Mouse (Mus musculus) CH12.LX (cell line): ENCODE results near the gene Nhlrc4. TPM values are rescaled to one million over a fixed set of nuclear protein-coding genes. Genes with fewer than 3 reads are reported as not detected.

Experiments used
- DNase-seq: peaks from one replicate; pipeline ENCODE4 v3.0.0-alpha.2; 2013; ENCODE audit errors: extremely low read depth
- H3K27ac ChIP-seq: 2 replicates; pipeline ENCODE4 v1.5.1; 2012; ENCODE audit warnings: low read depth, mild to moderate bottlenecking, control low read depth, moderate library complexity; ENCODE audit not compliant: insufficient read depth
- H3K27me3 ChIP-seq: replicated peaks from 2 replicates; pipeline ENCODE3; 2012; ENCODE audit warnings: inconsistent platforms
- H3K36me3 ChIP-seq, 2 experiments: replicated peaks in 1 of 2; 2 replicates each; pipeline versions ENCODE3 to v1.6.1; 2012; ENCODE audit warnings: inconsistent platforms in 1 of 2, low read length in 1 of 2, mild to moderate bottlenecking in 1 of 2, mixed read lengths in 1 of 2, moderate library complexity in 1 of 2; ENCODE audit not compliant: control insufficient read depth in 1 of 2, insufficient read depth in 1 of 2
- H3K4me1 ChIP-seq, 2 experiments: 2 replicates each; pipeline ENCODE4 v1.6.1; 2012; ENCODE audit warnings: inconsistent platforms in 1 of 2, moderate library complexity in 1 of 2; ENCODE audit not compliant: insufficient read depth in 2 of 2, control insufficient read depth in 1 of 2
- H3K4me2 ChIP-seq: 2 replicates; pipeline ENCODE4 v1.6.1; 2012; ENCODE audit warnings: low read depth, mild to moderate bottlenecking, control low read depth; ENCODE audit not compliant: poor library complexity, insufficient read depth, severe bottlenecking
- H3K4me3 ChIP-seq, 3 experiments: fragments of 150-350 bp in 1 of 3; sonication (generic) in 1 of 3; replicated peaks in 1 of 3; 2 replicates each; pipeline versions ENCODE3 to v1.5.1; 2011 to 2012; ENCODE audit warnings: low read depth in 2 of 3, low read length in 2 of 3, mild to moderate bottlenecking in 2 of 3, moderate library complexity in 2 of 3, control low read depth in 1 of 3, improper control_type of control experiment in 1 of 3, inconsistent platforms in 1 of 3, mixed read lengths in 1 of 3; ENCODE audit not compliant: poor library complexity in 1 of 3
- H3K79me2 ChIP-seq: replicated peaks from 2 replicates; pipeline ENCODE4 v1.6.1; 2012; ENCODE audit warnings: mild to moderate bottlenecking, moderate library complexity; ENCODE audit not compliant: control insufficient read depth, poor library complexity, insufficient read depth, severe bottlenecking; ENCODE audit errors: extremely low read depth
- H3K9ac ChIP-seq: 2 replicates; pipeline ENCODE4 v1.6.1; 2012; ENCODE audit warnings: low read depth, mild to moderate bottlenecking, control low read depth, moderate library complexity; ENCODE audit not compliant: insufficient read depth
- H3K9me3 ChIP-seq: replicated peaks from 2 replicates; pipeline ENCODE3; 2012; ENCODE audit warnings: low read length, inconsistent platforms, mixed read lengths
- BHLHE40 ChIP-seq: IDR thresholded peaks from 2 replicates; pipeline ENCODE4 v1.6.1; 2011; ENCODE audit warnings: mild to moderate bottlenecking, low read depth, low read length, improper control_type of control experiment
- E2F4 ChIP-seq: IDR thresholded peaks from 2 replicates; pipeline ENCODE4 v1.6.1; 2011; ENCODE audit warnings: low read depth, low read length, improper control_type of control experiment; ENCODE audit not compliant: insufficient replicate concordance
- EP300 ChIP-seq: IDR thresholded peaks from 2 replicates; pipeline ENCODE4 v1.6.1; 2011; ENCODE audit warnings: low read length, improper control_type of control experiment
- KAT2A ChIP-seq: IDR thresholded peaks from 2 replicates; pipeline ENCODE4 v1.6.1; 2012; ENCODE audit warnings: low read length, improper control_type of control experiment, inconsistent platforms; ENCODE audit not compliant: insufficient replicate concordance
- MAFK ChIP-seq: IDR thresholded peaks from 2 replicates; pipeline ENCODE4 v1.6.1; 2011; ENCODE audit warnings: low read length, improper control_type of control experiment; ENCODE audit not compliant: insufficient replicate concordance
- MAX ChIP-seq: IDR thresholded peaks from 2 replicates; pipeline ENCODE4 v1.6.1; 2011; ENCODE audit warnings: low read length, improper control_type of control experiment
- MAZ ChIP-seq: IDR thresholded peaks from 2 replicates; pipeline ENCODE4 v1.6.1; 2012; ENCODE audit warnings: low read depth, mild to moderate bottlenecking, inconsistent platforms, low read length, improper control_type of control experiment, moderate library complexity
- MXI1 ChIP-seq: IDR thresholded peaks from 2 replicates; pipeline ENCODE4 v1.6.1; 2011; ENCODE audit warnings: mild to moderate bottlenecking, low read depth, low read length, improper control_type of control experiment
- NELFE ChIP-seq: IDR thresholded peaks from 2 replicates; pipeline ENCODE4 v1.6.1; 2011; ENCODE audit warnings: low read depth, low read length, improper control_type of control experiment
- POLR2AphosphoS2 ChIP-seq: IDR thresholded peaks from 2 replicates; pipeline ENCODE4 v1.6.1; 2011; ENCODE audit warnings: low read depth, low read length, improper control_type of control experiment
- SIN3A ChIP-seq: IDR thresholded peaks from 2 replicates; pipeline ENCODE4 v1.6.1; 2012; ENCODE audit warnings: low read length, improper control_type of control experiment, inconsistent platforms
- SMC3 ChIP-seq: IDR thresholded peaks from 2 replicates; pipeline ENCODE4 v1.6.1; 2011; ENCODE audit warnings: low read depth, low read length, improper control_type of control experiment
- TBP ChIP-seq: conservative IDR thresholded peaks from 2 replicates; pipeline ENCODE4 v1.6.1; 2011; ENCODE audit warnings: low read depth, low read length, improper control_type of control experiment
- ZKSCAN1 ChIP-seq: IDR thresholded peaks from 2 replicates; pipeline ENCODE4 v1.6.1; 2012; ENCODE audit warnings: low read depth, inconsistent platforms, low read length, improper control_type of control experiment, borderline replicate concordance
- dilution Hi-C: fragments of 300-500 bp; cut with MboI; formaldehyde crosslinking; loops from 2 replicates; pipeline ENCODE4 v1.14.3; 2020; ENCODE audit warnings: low sequenced_read_pairs; ENCODE audit not compliant: extremely low pct_unique_long_range_greater_than_20kb, extremely low pct_ligation_motif_present
- in situ Hi-C: fragments of 300-500 bp; cut with MboI; formaldehyde crosslinking; loops from 3 replicates; pipeline ENCODE4 v1.14.3; 2019; ENCODE audit warnings: low sequenced_read_pairs, low pct_ligation_motif_present, low pct_unique_long_range_greater_than_20kb, mixed read lengths
- polyA plus RNA-seq: library from polyadenylated mRNA; unstranded; fragments of >175 nt; gene quantifications from 2 replicates; pipeline ENCODE4 v1.2.1, GENCODE M21; 2012; ENCODE audit warnings: low read depth; ENCODE audit not compliant: insufficient read length
- total RNA-seq, 2 experiments: library from RNA; depleted of rRNA; stranded (reverse); fragments of 300-350 nt in 1 of 2; fragments of >200 nt in 1 of 2; gene quantifications; 2 replicates each; pipeline ENCODE4 v1.2.3; 2012 to 2014

Gene Nhlrc4
- total and polyA plus RNA-seq, 3 experiments: not detected

GRCm38 (mm10) chr17:25985306-25986294, 40.8 kb upstream of the Nhlrc4 start, which contains the start of gene Capn15 (continued):
- no peak for TF ChIP-seq MAFK

DNA sequence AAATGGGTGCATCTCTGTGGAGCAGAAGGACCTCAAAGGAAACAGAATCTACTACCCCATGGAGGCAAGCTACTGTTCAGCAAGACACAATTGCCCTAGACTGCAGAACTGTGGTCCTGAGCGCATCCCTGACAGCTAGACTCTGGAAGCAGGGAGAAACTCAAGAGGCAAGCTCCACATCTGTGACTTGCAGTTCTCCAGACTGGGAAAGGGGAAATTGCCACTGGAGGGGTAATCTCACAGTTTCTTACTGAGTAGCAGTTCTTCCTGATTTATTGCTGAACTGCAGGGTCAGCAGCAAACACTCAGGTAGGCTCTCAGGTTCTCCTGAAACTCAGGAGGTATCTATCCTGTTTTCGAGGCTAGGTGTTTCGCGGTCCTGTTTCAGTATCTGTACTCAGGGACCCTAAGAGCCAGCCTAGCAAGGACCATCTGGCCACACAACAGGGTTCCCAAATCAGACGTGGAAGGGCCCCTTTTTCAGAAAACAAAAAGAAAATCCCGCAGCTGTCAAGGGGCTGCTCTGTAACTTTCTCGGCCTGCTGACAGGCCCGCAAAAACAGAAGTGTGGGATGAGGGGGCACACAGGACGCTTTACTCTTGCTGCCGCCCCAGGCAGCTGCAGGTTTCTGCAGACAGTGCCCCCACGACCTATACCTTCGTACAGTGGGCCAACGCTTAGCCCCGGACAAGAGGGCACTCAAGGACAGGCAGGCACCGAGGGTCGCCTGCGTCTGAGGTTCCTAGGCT, 40.0 kb upstream of the Nhlrc4 start:
- in situ Hi-C loops: no loop called here
- H3K4me2 ChIP-seq: peak overlapping the region; percentile 80
- peak overlapping the region; percentile 89 for H3K9ac ChIP-seq
- DNase-seq: no peak
- dilution Hi-C loops: no loop called here
- H3K27ac ChIP-seq: 0 out of 2 replicates have a peak overlapping the region, but pooled peaks have one; percentile 3
- H3K4me3 ChIP-seq: peak overlapping the region; percentile 56 to 98 (median 59)
- H3K36me3 ChIP-seq: peaks cover 3 to 40% of the 10 kb centered on the region in 2 experiments
- no peaks in the 10 kb centered on the region for H3K27me3 ChIP-seq
- no peaks in the 10 kb centered on the region for H3K9me3 ChIP-seq
- H3K79me2 ChIP-seq: peaks cover 4% of the 10 kb centered on the region
- TF ChIP-seq MXI1 (no peak), BHLHE40 (no peak), E2F4 (no peak), NELFE (no peak), TBP (no peak), EP300 (no peak), SMC3 (no peak), POLR2AphosphoS2 (no peak), KAT2A (no peak), ZKSCAN1 (no peak), MAX (no peak), SIN3A (peak; percentile 59; the same call in 1 of the 2 replicates), MAZ (0 out of 2 replicates have a peak, but pooled peaks have one; percentile 37)
- peaks cover 11 to 46% of the 10 kb centered on the region in 2 experiments; a peak in 3 of 4 replicates for H3K4me1 ChIP-seq

GRCm38 (mm10) chr17:25984066-25984465, 39.3 kb upstream of the Nhlrc4 start:
- Histone ChIP-seq H3K4me3 (no peak overlapping the region), H3K4me1 (peaks cover 11 to 53% of the 10 kb centered on the region in 2 experiments; a peak in 3 of 4 replicates), H3K36me3 (peaks cover 0 to 38% of the 10 kb centered on the region in 2 experiments), H3K9me3 (no peaks in the 10 kb centered on the region), H3K4me2 (peak overlapping the region; percentile 80; the same call in 1 of the 2 replicates), H3K9ac (no peak overlapping the region), H3K27me3 (no peaks in the 10 kb centered on the region), H3K27ac (no peak overlapping the region), H3K79me2 (peaks cover 4% of the 10 kb centered on the region)
- in situ Hi-C loops: no loop called here
- DNase-seq: no peak
- TF ChIP-seq EP300: no peak
- dilution Hi-C loops: no loop called here
